Mouse (Mus musculus): ENCODE data around the gene Dynlt1b. TPM values are rescaled to one million over a fixed set of nuclear protein-coding genes. Genes with fewer than 3 reads are reported as not detected.
"Not testable (repeated sequence)": the region's sequence is repeated elsewhere in the genome, so short reads cannot be mapped to it uniquely, and the experiment has no call there.

Gene Dynlt1b
- total RNA-seq, 2 experiments from 2014 or later, result 55.9 to 57.4 TPM

DNA sequence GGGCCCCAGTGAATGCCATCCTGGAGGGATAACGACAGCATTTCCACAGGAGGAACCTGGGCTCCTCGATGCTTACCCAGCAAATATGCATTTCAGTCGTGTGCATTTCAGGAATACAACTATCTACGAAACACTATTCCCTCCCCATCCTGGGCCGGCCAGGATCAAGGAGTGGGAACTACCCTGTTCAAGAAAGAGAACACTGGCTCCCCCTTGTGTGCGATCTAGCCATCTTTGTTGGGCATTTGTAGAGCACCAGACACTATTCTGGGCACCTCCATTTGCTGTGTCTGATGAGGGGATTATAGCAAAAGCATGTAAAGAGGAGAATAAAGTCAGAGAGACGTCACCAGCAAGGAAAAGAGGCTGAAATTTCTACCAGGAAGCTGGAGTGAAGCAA is 12.8 kb upstream of the Dynlt1b start:
- H3K27ac ChIP-seq; DNase-seq; H3K4me3 ChIP-seq; intact Hi-C loops (cut with DNase I): not testable (repeated sequence)

GRCm38 (mm10) chr17:6420557-6420956 is 9.4 kb upstream of the Dynlt1b start:
- H3K4me3 ChIP-seq; H3K27ac ChIP-seq; DNase-seq; intact Hi-C loops (cut with DNase I): not testable (repeated sequence)

GRCm38 (mm10) chr17:6421547-6422326 is 8.2 kb upstream of the Dynlt1b start:
- intact Hi-C loops (cut with DNase I); H3K27ac ChIP-seq; DNase-seq: not testable (repeated sequence)

GRCm38 (mm10) chr17:6422370-6422769 is 7.5 kb upstream of the Dynlt1b start:
- intact Hi-C loops (cut with DNase I); DNase-seq; H3K27ac ChIP-seq; H3K4me3 ChIP-seq: not testable (repeated sequence)

More at GRCm38 (mm10) chr17:6421547-6422326, 8.2 kb upstream of the Dynlt1b start:
- not testable (repeated sequence) for H3K4me3 ChIP-seq

- H3K4me3 ChIP-seq; H3K27ac ChIP-seq; DNase-seq; intact Hi-C loops (cut with DNase I): not testable (repeated sequence)
Observed at GRCm38 (mm10) chr17:6422805-6423204, 7.1 kb upstream of the Dynlt1b start.

GRCm38 (mm10) chr17:6424294-6424980 is 5.5 kb upstream of the Dynlt1b start:
- H3K4me3 ChIP-seq; H3K27ac ChIP-seq; intact Hi-C loops (cut with DNase I); DNase-seq: not testable (repeated sequence)

GRCm38 (mm10) chr17:6425325-6425724 is 4.6 kb upstream of the Dynlt1b start:
- H3K4me3 ChIP-seq; DNase-seq; intact Hi-C loops (cut with DNase I); H3K27ac ChIP-seq: not testable (repeated sequence)

- intact Hi-C loops (cut with DNase I); H3K27ac ChIP-seq; H3K4me3 ChIP-seq; DNase-seq: not testable (repeated sequence)
Observed at GRCm38 (mm10) chr17:6426869-6427268, 3.0 kb upstream of the Dynlt1b start.

DNA sequence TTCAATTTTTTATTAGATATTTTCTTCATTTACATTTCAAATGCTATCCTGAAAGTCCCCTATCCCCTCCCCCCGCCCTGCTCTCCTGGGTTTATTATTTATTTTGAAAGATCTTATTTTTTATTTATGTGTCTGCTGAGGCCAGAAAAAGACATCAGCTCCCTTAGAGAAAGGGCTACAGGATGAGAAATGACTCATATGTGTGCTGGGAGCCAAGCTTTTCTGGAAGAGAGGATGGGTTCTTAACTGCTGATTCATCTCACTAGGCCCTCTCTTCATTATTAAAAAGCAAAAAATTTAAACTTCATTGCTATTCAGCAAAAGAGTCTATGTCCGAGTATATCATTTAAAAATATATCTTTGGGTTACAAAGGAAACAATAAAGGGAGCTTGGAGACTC is 986 bp upstream of the Dynlt1b start:
- H3K27ac ChIP-seq; intact Hi-C loops (cut with DNase I); H3K4me3 ChIP-seq: not testable (repeated sequence)
- peak; percentile 33 for DNase-seq

GRCm38 (mm10) chr17:6430410-6431001 is 594 bp downstream of the Dynlt1b start:
- intact Hi-C loops (cut with DNase I); DNase-seq: not testable (repeated sequence)
- peak overlapping the region; percentile 77 for H3K27ac ChIP-seq
- peak overlapping the region; percentile 72 for H3K4me3 ChIP-seq

- intact Hi-C loops (cut with DNase I); H3K27ac ChIP-seq; DNase-seq; H3K4me3 ChIP-seq: not testable (repeated sequence)
Observed at GRCm38 (mm10) chr17:6432456-6432855, 2.5 kb downstream of the Dynlt1b start.

DNA sequence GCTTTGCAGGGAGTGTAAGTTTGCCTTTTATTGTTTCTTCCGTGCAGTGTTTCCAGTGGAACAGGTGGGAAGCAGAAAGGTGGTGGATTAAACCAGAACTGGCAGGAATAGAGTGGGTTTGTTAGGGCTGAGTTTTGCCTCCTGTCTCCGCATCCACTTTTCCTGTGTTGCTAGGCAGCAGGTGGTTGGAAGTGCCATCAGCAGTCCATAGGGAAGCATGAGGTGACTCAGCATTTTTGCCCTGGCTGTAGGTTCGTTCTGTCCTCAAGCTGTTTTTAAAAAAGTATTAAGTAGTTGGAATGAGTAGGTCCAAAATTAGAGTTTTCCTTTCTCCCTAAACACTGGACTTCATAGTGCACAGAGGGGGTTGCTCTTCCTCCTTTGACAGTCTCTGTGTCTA is 3.8 kb downstream of the Dynlt1b start:
- intact Hi-C loops (cut with DNase I); H3K27ac ChIP-seq; H3K4me3 ChIP-seq; DNase-seq: not testable (repeated sequence)

DNA sequence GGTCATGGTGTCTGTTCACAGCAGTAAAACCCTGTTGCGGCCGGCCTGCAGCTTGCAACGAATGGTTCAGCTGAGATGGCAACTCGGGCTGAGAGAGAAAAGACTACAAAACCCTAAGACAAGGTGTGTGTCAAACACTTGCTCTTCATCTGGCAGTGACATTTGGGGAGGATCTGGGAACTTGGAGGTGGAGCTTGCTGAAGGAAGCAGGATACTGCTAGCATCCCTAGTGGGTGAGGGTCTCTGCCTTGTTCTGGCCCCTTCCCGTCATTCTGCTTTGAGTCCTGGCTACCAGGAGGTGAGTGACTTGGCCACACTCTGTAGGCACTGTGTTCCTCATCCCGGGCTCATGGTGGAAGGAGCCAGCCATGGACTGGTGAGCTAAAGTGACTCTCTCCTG is 8.2 kb downstream of the Dynlt1b start:
- intact Hi-C loops (cut with DNase I), result not testable (repeated sequence)

DNA sequence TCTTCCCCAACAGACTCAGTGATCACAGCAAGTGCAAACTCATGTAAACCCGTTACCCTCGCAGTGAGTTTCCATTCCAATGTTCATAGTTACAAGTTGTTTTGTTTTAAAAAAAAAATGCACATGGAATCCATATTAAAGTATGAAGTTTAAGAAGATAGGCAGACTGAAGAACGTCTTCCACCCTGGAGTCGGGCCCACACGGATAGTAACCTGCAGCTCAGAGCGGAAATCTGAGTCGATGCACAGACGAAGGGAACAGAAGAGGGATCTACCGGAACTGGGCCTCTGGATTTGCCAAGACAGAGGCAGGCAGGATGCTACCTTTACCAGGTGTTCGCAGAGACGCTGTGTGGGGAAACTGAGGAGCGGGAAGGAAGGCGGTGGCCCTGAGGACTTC is 10.0 kb downstream of the Dynlt1b start:
- H3K27ac ChIP-seq; DNase-seq; H3K4me3 ChIP-seq; intact Hi-C loops (cut with DNase I): not testable (repeated sequence)

More for the DNA sequence above, 8.2 kb downstream of the Dynlt1b start:
- not testable (repeated sequence) for DNase-seq, H3K4me3 ChIP-seq, H3K27ac ChIP-seq

DNA sequence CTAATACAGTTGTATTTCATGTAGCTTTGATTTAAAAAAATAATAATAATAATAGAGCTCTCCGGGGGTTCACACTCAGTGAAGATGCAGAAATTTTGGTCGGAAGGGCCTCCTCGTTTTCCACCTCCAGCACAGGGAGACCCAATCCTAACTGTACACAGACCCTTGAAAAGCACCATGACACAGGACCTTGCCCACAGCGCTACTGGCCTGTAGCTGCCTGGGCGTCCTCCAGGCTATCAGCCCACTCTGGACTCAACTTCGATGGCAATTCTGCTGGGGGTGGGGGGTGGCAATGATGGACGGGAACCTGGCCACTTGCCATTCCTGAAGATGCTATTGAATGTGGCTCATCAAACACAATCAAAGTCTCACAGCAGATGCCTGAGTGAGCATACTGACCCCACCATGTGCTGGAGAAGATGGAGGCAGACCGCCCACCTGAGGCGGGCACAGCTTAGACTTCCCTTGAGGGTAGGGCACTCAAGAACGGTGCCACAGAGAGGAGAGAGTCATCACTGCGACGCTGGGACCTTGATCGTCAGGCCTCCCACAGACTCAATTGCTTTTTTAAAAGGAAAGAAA is 10.7 kb downstream of the Dynlt1b start:
- intact Hi-C loops (cut with DNase I); DNase-seq; H3K4me3 ChIP-seq; H3K27ac ChIP-seq: not testable (repeated sequence)

DNA sequence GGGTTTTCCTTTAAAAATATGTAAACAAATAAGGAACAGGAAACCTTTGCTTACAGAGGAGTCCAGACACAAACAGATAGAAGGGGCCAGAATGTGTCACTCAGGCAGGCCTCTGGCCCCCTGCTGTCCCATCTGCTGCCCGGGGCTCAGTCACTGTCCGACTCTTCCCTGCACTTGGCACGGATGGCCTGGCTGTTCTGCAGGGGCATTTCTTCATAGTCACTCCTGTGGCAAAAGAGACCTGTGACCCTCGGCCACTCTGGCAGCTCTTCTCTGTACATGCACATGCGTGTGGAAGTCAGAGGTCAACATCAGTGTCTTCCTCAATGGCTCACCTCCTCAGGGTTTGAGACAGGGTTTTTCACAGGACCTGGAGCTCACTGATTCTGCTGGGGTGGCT is 11.3 kb downstream of the Dynlt1b start:
- intact Hi-C loops (cut with DNase I); H3K27ac ChIP-seq; DNase-seq; H3K4me3 ChIP-seq: not testable (repeated sequence)

DNA sequence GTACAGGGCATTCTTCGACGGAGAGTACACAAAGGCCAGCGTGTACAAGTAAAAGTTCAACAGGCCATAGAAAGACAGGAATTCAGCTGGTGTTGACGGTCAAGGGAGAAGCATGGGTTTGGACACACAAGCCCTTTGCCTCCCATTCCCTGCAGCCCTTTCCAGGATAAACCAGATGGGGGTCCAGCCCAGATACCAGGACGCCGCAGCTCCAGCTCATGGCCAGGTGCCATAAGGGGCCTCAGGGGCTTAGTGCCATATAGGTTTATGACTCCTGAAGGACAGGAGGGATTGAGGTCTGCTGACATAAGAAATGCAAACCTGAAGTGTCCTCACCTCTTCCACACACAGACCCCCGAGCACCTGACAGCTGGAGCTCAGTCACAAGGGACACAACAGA is 12.6 kb downstream of the Dynlt1b start:
- DNase-seq; H3K4me3 ChIP-seq; intact Hi-C loops (cut with DNase I): not testable (repeated sequence)

More for the DNA sequence above, 12.6 kb downstream of the Dynlt1b start:
- H3K27ac ChIP-seq, result not testable (repeated sequence)

All from gastrocnemius, adult 2 months (tissue).